10 mouse cellular contexts compared by ENCODE assay signal in genomic region chr9:58440100-58440499, GRCm38 (mm10). TPM values are rescaled to one million over a fixed set of nuclear protein-coding genes. Genes with fewer than 3 reads are reported as not detected.
DNase-seq lines count a peak whose midpoint lies in the region; ATAC-seq and TF ChIP-seq lines count a peak whose summit lies in the region.
"Had no signal": no experiment of that assay in that cellular context is flagged by ENCODE, and none has a peak within 500 bp of the region (broad histone marks: within the 10 kb centered on the region; RNA-seq: fewer than 3 reads in every experiment).

No protein-coding gene starts in this region.

- no peak overlapping the region for H3K4me3 ChIP-seq in lung, embryonic 14.5 days (ENCODE audit: low read depth, low read length)
- no peak overlapping the region for H3K4me3 ChIP-seq in brown adipose tissue, adult 24 weeks (ENCODE audit: insufficient read depth, low read depth, low read length)
- H3K4me3 ChIP-seq: embryonic facial prominence, embryonic 12.5 days had no signal

- H3K27ac ChIP-seq in lung, embryonic 14.5 days (ENCODE audit: low read depth), result no peak overlapping the region
- H3K27ac ChIP-seq in brown adipose tissue, adult 24 weeks (replicated peaks; ENCODE audit: low read depth, low read length), result peak overlapping the region; percentile 34; the same call in 1 of the 2 replicates
- H3K27ac ChIP-seq: embryonic facial prominence, embryonic 12.5 days had no signal

- 74% methylated on average over 6 of the region's 6 CpGs for WGBS in lung, embryonic 14.5 days

- no peak for TF ChIP-seq CTCF in lung, embryonic 14.5 days (IDR thresholded peaks at IDR 0.05; ENCODE audit: low read depth)

- no peak overlapping the region for H3K9ac ChIP-seq in lung, embryonic 14.5 days
- H3K9ac ChIP-seq: embryonic facial prominence, embryonic 12.5 days had no signal

- no peak overlapping the region for H3K4me2 ChIP-seq in lung, embryonic 14.5 days
- H3K4me2 ChIP-seq: embryonic facial prominence, embryonic 12.5 days had no signal

- H3K9me3 ChIP-seq in lung, embryonic 14.5 days (ENCODE audit: low read depth, low read length), result no peaks in the 10 kb centered on the region
- H3K9me3 ChIP-seq: embryonic facial prominence, embryonic 12.5 days; G1E had no signal

- H3K27me3 ChIP-seq in lung, embryonic 14.5 days (ENCODE audit: insufficient read depth, low read length), result no peaks in the 10 kb centered on the region
- H3K27me3 ChIP-seq: embryonic facial prominence, embryonic 12.5 days had no signal

- H3K4me1 ChIP-seq in lung, embryonic 14.5 days (ENCODE audit: insufficient read depth), result 0 out of 2 replicates have a peak, but pooled peaks cover 4% of the 10 kb centered on the region
- H3K4me1 ChIP-seq in brown adipose tissue, adult 24 weeks (ENCODE audit: control insufficient read depth, insufficient read depth, insufficient read length, low read length), result no peaks in the 10 kb centered on the region

- no peak for ATAC-seq in lung, embryonic 14.5 days (ENCODE audit: insufficient read depth)

- DNase-seq in lung, embryonic 14.5 days, result peak; percentile 1
- DNase-seq in lung, postnatal 4 days, result no peak
- DNase-seq in gastrocnemius, postnatal 10 days, result peak; percentile 34
- peak; percentile 77 for DNase-seq in left cerebral cortex, postnatal 4 days
- no peak for DNase-seq in testis, postnatal 14 days (ENCODE audit: low spot score)
- DNase-seq in urinary bladder, postnatal 14 days (ENCODE audit: low spot score), result no peak
- DNase-seq in embryo, embryonic 10 days (ENCODE audit: low spot score), result no peak

- no peaks in the 10 kb centered on the region for H3K36me3 ChIP-seq in lung, embryonic 14.5 days (ENCODE audit: insufficient read depth)
- H3K36me3 ChIP-seq: embryonic facial prominence, embryonic 12.5 days; G1E had no signal

- intact Hi-C loops in left cerebral cortex, postnatal 4 days (cut with DNase I), result no loop called here

RNA-seq across cellular contexts. Expression of gene Insyn1, which starts 48.3 kb away (rescaled TPM):
- polyA plus RNA-seq in lung, embryonic 14.5 days (2014; fragmentation: Nextera tagmentation; extraction: Ambion mirVana), result 1.9 and 3.0 TPM in 2 replicates
- 9.5 and 12.1 TPM in 2 replicates for polyA plus RNA-seq in brown adipose tissue, adult 24 weeks (2012; ENCODE audit: insufficient read depth, insufficient read length, missing spikeins)
- total RNA-seq in gastrocnemius, postnatal 10 days (2021), result 1 to 10 TPM; 7.9 to 9.9 TPM
- 10 to 100 TPM; 81.2 to 83.5 TPM for total RNA-seq in left cerebral cortex, postnatal 4 days (2021)
- polyA plus RNA-seq: G1E had no signal

Comparison
In these comparisons a context has a peak if more than half of its experiments do, and no peak if none do; other contexts are left out.
1. DNase-seq: peak in lung, embryonic 14.5 days (single experiment), gastrocnemius, postnatal 10 days (single experiment) and left cerebral cortex, postnatal 4 days (single experiment); none in lung, postnatal 4 days (0 of 2), testis, postnatal 14 days (single experiment), urinary bladder, postnatal 14 days (single experiment) and embryo, embryonic 10 days (single experiment).
2. RNA of gene Insyn1, which starts 48.3 kb away (total RNA-seq): 81.2 to 83.5 TPM in left cerebral cortex, postnatal 4 days; 7.9 to 9.9 TPM in gastrocnemius, postnatal 10 days; every median in the first group is over 4 times any median in the second.